Mouse (Mus musculus) forebrain, embryonic 16.5 days (tissue): Measurements from ENCODE around the gene Gm17349. TPM values are rescaled to one million over a fixed set of nuclear protein-coding genes. Genes with fewer than 3 reads are reported as not detected.
A peak's percentile ranks its signal among the peaks of the same experiment; 100 is the strongest.
"Not testable (repeated sequence)": the region's sequence is repeated elsewhere in the genome, so short reads cannot be mapped to it uniquely, and the experiment has no call there.

Experiments
- ATAC-seq: fragments of 200-750 bp; cut with Nextera tagmentation; 2 replicates; pipeline ENCODE4 v1.8.0; 2017; ENCODE audit warnings: mild to moderate bottlenecking, moderate library complexity
- H3K27ac ChIP-seq: fragments of 300-500 bp; sonication (generic); 2 replicates; pipeline ENCODE4 v1.5.1; 2014; ENCODE audit warnings: low read length, control low read depth
- H3K27me3 ChIP-seq: fragments of 300-500 bp; sonication (generic); replicated peaks from 2 replicates; pipeline ENCODE4 v1.6.1; 2014; ENCODE audit warnings: low read length; ENCODE audit not compliant: control insufficient read depth, insufficient read depth
- H3K36me3 ChIP-seq: fragments of 300-500 bp; sonication (generic); 2 replicates; pipeline ENCODE4 v1.6.1; 2014; ENCODE audit not compliant: control insufficient read depth, insufficient read depth
- H3K4me1 ChIP-seq: fragments of 300-500 bp; sonication (generic); replicated peaks from 2 replicates; pipeline ENCODE4 v1.6.1; 2014; ENCODE audit warnings: low read length; ENCODE audit not compliant: control insufficient read depth, insufficient read depth
- H3K4me2 ChIP-seq: fragments of 300-500 bp; sonication (generic); 2 replicates; pipeline ENCODE4 v1.6.1; 2014; ENCODE audit warnings: mild to moderate bottlenecking, low read length, control low read depth
- H3K4me3 ChIP-seq: fragments of 300-500 bp; sonication (generic); replicated peaks from 2 replicates; pipeline ENCODE4 v1.5.1; 2014; ENCODE audit warnings: mild to moderate bottlenecking, low read length, control low read depth
- H3K9ac ChIP-seq: fragments of 300-500 bp; sonication (generic); replicated peaks from 2 replicates; pipeline ENCODE4 v1.6.1; 2014; ENCODE audit warnings: low read depth, low read length, control low read depth
- H3K9me3 ChIP-seq: fragments of 300-500 bp; sonication (generic); 2 replicates; pipeline ENCODE4 v1.6.1; 2016; ENCODE audit warnings: low read length; ENCODE audit not compliant: control insufficient read depth
- WGBS: fragments of 180-500 bp; shearing (Covaris S2); extraction: QIAGEN DNeasy Blood & Tissue Kit; methylation state at CpG from one replicate; pipeline ENCODE4 v1.1.7; 2014; 5-methylcytosine and 5-hydroxymethylcytosine counted together
- polyA plus RNA-seq: library from polyadenylated mRNA; unstranded; fragments of >200 nt; fragmentation: Nextera tagmentation; extraction: Ambion mirVana; gene quantifications from 2 replicates; pipeline ENCODE4 v1.2.1, GENCODE M21; 2015

Gene Gm17349
- polyA plus RNA-seq, 1 experiment from 2014 or later, result not detected

- Histone ChIP-seq H3K4me2 (peak overlapping the region; percentile 83), H3K27ac (peak overlapping the region; percentile 61; the same call in 1 of the 2 replicates), H3K27me3 (no peaks in the 10 kb centered on the region), H3K9me3 (no peaks in the 10 kb centered on the region), H3K36me3 (peaks cover 14% of the 10 kb centered on the region), H3K4me1 (peaks cover 34% of the 10 kb centered on the region), H3K9ac (peak overlapping the region; percentile 90; the same call in 1 of the 2 replicates), H3K4me3 (peak overlapping the region; percentile 68)
- WGBS, result 66% methylated on average over 5 of the region's 5 CpGs
- ATAC-seq, result no peak
These were observed 1.6 kb downstream of the Gm17349 start for GRCm38 (mm10) chr15:99703676-99704040.

GRCm38 (mm10) chr15:99703104-99703503 lies 2.2 kb downstream of the Gm17349 start:
- Histone ChIP-seq H3K27ac (peak overlapping the region; percentile 93), H3K4me2 (peak overlapping the region; percentile 83), H3K9ac (peak overlapping the region; percentile 90), H3K4me3 (peak overlapping the region; percentile 68), H3K4me1 (peaks cover 34% of the 10 kb centered on the region), H3K36me3 (peaks cover 10% of the 10 kb centered on the region), H3K9me3 (no peaks in the 10 kb centered on the region), H3K27me3 (no peaks in the 10 kb centered on the region)
- ATAC-seq, result no peak
- 64% methylated on average over 9 of the region's 9 CpGs for WGBS

- H3K4me1 ChIP-seq, result peaks cover 34% of the 10 kb centered on the region
- H3K27ac ChIP-seq, result peak within 1 kb of the TSS; percentile 93
- peak within 1 kb of the TSS; percentile 68 for H3K4me3 ChIP-seq
- peak; percentile 98 for ATAC-seq
- peaks cover 3% of the 10 kb centered on the region for H3K36me3 ChIP-seq
- peak within 1 kb of the TSS; percentile 90 for H3K9ac ChIP-seq
- peak within 1 kb of the TSS; percentile 83 for H3K4me2 ChIP-seq
- WGBS, result under 1% methylated on average over 63 of the region's 71 CpGs
- no peaks in the 10 kb centered on the region for H3K9me3 ChIP-seq
- peaks cover 2% of the 10 kb centered on the region; the same call in 1 of the 2 replicates for H3K27me3 ChIP-seq
These were observed 3.0 kb downstream of the Gm17349 start, which contains the start of gene Smarcd1 for GRCm38 (mm10) chr15:99701999-99702900. Smarcd1 (plus strand) TSS chr15:99702129.

- H3K9me3 ChIP-seq, H3K36me3 ChIP-seq, H3K27me3 ChIP-seq: not testable (repeated sequence)
- Histone ChIP-seq H3K27ac (peak overlapping the region; percentile 93), H3K4me1 (peaks cover 34% of the 10 kb centered on the region), H3K9ac (peak overlapping the region; percentile 90), H3K4me2 (peak overlapping the region; percentile 34), H3K4me3 (peak overlapping the region; percentile 68)
- 48% methylated on average over 16 of the region's 16 CpGs for WGBS
- ATAC-seq, result peak; percentile 0; the same call in 1 of the 2 replicates
These were observed 3.7 kb downstream of the Gm17349 start for GRCm38 (mm10) chr15:99701640-99701998.

- 88% methylated on average over 18 of the region's 18 CpGs for WGBS
- ATAC-seq, result no peak
- H3K9ac ChIP-seq, result no peak overlapping the region
- H3K4me3 ChIP-seq, result no peak overlapping the region
- H3K9me3 ChIP-seq, result no peaks in the 10 kb centered on the region
- peaks cover 31% of the 10 kb centered on the region for H3K4me1 ChIP-seq
- H3K27me3 ChIP-seq, result peaks cover 9% of the 10 kb centered on the region
- H3K27ac ChIP-seq, result no peak overlapping the region
- H3K36me3 ChIP-seq, result peaks cover 5% of the 10 kb centered on the region
- H3K4me2 ChIP-seq, result no peak overlapping the region
These were observed 4.8 kb downstream of the Gm17349 start for GRCm38 (mm10) chr15:99700219-99701106.

GRCm38 (mm10) chr15:99699715-99700114 lies 5.6 kb downstream of the Gm17349 start:
- Histone ChIP-seq H3K4me2 (no peak overlapping the region), H3K4me3 (no peak overlapping the region), H3K27ac (no peak overlapping the region), H3K27me3 (peaks cover 9% of the 10 kb centered on the region), H3K4me1 (peaks cover 29% of the 10 kb centered on the region), H3K9ac (no peak overlapping the region), H3K9me3 (no peaks in the 10 kb centered on the region), H3K36me3 (peaks cover 5% of the 10 kb centered on the region)
- no peak for ATAC-seq
- WGBS, result 87% methylated on average over 10 of the region's 10 CpGs

- no peak overlapping the region for H3K27ac ChIP-seq
- WGBS, result 43% methylated on average over 20 of the region's 20 CpGs
- no peaks in the 10 kb centered on the region for H3K9me3 ChIP-seq
- no peak overlapping the region for H3K4me3 ChIP-seq
- H3K4me1 ChIP-seq, result peaks cover 18% of the 10 kb centered on the region
- no peak overlapping the region for H3K4me2 ChIP-seq
- no peak for ATAC-seq
- no peak overlapping the region for H3K9ac ChIP-seq
- H3K27me3 ChIP-seq, result peaks cover 9% of the 10 kb centered on the region
- peaks cover 5% of the 10 kb centered on the region for H3K36me3 ChIP-seq
These were observed 6.7 kb downstream of the Gm17349 start for GRCm38 (mm10) chr15:99698533-99699085.

GRCm38 (mm10) chr15:99697309-99697708 lies 8.0 kb downstream of the Gm17349 start:
- Histone ChIP-seq H3K9ac (no peak overlapping the region), H3K4me1 (peaks cover 8% of the 10 kb centered on the region; the same call in 1 of the 2 replicates), H3K4me2 (no peak overlapping the region), H3K9me3 (no peaks in the 10 kb centered on the region), H3K27me3 (peaks cover 9% of the 10 kb centered on the region), H3K27ac (no peak overlapping the region), H3K4me3 (no peak overlapping the region), H3K36me3 (peaks cover 5% of the 10 kb centered on the region)
- no peak for ATAC-seq
- 47% methylated on average over 2 of the region's 2 CpGs for WGBS
